Mouse (Mus musculus): ENCODE results near the gene Ppara.

GRCm38 (mm10) chr15:85695304-85695703, 39.5 kb upstream of the Ppara start:
- TF ChIP-seq CTCF (IDR thresholded peaks at IDR 0.05; ENCODE audit: insufficient read depth, low read depth, low read length), result no peak
- TF ChIP-seq POLR2A (IDR thresholded peaks at IDR 0.05; ENCODE audit: insufficient read depth, low read depth, low read length), result no peak

All from olfactory bulb, adult 2 months (tissue).